Mouse (Mus musculus): ENCODE data around the gene Tnik. TPM values are rescaled to one million over a fixed set of nuclear protein-coding genes. Genes with fewer than 3 reads are reported as not detected.

Tnik gene
- polyA plus RNA-seq, 1 experiment = 2.3 TPM

DNA sequence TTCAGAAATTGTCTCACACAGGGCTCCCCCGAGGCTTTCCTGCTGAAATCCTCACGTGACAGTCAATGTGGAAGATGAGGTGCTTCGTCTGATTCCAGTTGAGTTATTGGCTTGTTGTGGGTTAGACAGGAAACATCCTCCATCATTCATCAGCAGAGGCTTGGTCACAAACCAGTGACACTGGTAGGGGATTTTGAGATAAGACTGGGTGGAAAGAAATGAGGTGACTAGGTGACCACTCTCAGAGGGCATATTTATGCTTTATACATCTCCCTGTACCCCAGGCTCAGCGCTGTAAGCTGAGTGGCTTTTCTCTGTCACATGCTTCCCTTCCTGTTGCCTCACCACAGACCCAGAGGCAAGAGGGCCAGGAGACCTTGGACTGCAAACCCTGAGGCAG, 184.9 kb downstream of the Tnik start:
- H3K27ac ChIP-seq (ENCODE audit: insufficient read depth, low read length) = no peak overlapping the region
- H3K9me3 ChIP-seq (replicated peaks; ENCODE audit: control insufficient read depth, insufficient read depth, low read length, poor library complexity, severe bottlenecking) = no peaks in the 10 kb centered on the region
- H3K4me1 ChIP-seq (ENCODE audit: control insufficient read depth, insufficient read depth, low read length) = no peaks in the 10 kb centered on the region
- H3K4me3 ChIP-seq (ENCODE audit: low read depth, low read length) = no peak overlapping the region
- TF ChIP-seq EP300 (IDR thresholded peaks at IDR 0.05; ENCODE audit: insufficient read depth, low read depth, low read length) = no peak
- TF ChIP-seq CTCF (IDR thresholded peaks at IDR 0.05; ENCODE audit: low read depth, low read length) = no peak
- no peak for TF ChIP-seq POLR2A (IDR thresholded peaks at IDR 0.05; ENCODE audit: insufficient read depth, low read length)
- H3K9ac ChIP-seq (ENCODE audit: low read depth, poor library complexity, severe bottlenecking) = no peak overlapping the region
- H3K27me3 ChIP-seq (ENCODE audit: control insufficient read depth, insufficient read depth, low read length, poor library complexity, severe bottlenecking) = no peaks in the 10 kb centered on the region
- no peaks in the 10 kb centered on the region for H3K36me3 ChIP-seq (ENCODE audit: control insufficient read depth, insufficient read depth, low read length, poor library complexity, severe bottlenecking)

DNA sequence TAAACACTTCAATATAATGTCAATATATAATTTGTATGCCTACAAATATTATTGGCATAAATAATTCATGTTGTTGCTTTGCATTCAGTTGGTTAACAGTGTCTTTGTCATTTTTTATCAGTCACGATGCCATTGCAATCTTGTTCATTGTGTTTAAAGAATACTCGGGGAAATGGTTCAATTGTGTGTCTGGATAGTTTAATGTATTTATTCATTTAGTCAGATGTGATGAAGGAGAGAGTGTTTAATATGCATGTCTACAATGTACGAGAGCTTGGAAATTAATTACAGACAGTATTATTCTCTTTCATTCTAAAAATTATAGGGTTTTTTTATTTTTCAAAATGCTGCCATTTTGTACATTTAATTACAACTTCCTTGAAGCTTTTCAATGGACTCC, 190.4 kb downstream of the Tnik start:
- H3K9me3 ChIP-seq (replicated peaks; ENCODE audit: control insufficient read depth, insufficient read depth, low read length, poor library complexity, severe bottlenecking) = no peaks in the 10 kb centered on the region
- H3K4me3 ChIP-seq (ENCODE audit: low read depth, low read length) = no peak overlapping the region
- H3K4me1 ChIP-seq (ENCODE audit: control insufficient read depth, insufficient read depth, low read length) = no peaks in the 10 kb centered on the region
- H3K36me3 ChIP-seq (ENCODE audit: control insufficient read depth, insufficient read depth, low read length, poor library complexity, severe bottlenecking) = no peaks in the 10 kb centered on the region
- no peak overlapping the region for H3K27ac ChIP-seq (ENCODE audit: insufficient read depth, low read length)
- no peaks in the 10 kb centered on the region for H3K27me3 ChIP-seq (ENCODE audit: control insufficient read depth, insufficient read depth, low read length, poor library complexity, severe bottlenecking)
- no peak for TF ChIP-seq CTCF (IDR thresholded peaks at IDR 0.05; ENCODE audit: low read depth, low read length)
- no peak for TF ChIP-seq EP300 (IDR thresholded peaks at IDR 0.05; ENCODE audit: insufficient read depth, low read depth, low read length)
- no peak for TF ChIP-seq POLR2A (IDR thresholded peaks at IDR 0.05; ENCODE audit: insufficient read depth, low read length)
- H3K9ac ChIP-seq (ENCODE audit: low read depth, poor library complexity, severe bottlenecking) = no peak overlapping the region

DNA sequence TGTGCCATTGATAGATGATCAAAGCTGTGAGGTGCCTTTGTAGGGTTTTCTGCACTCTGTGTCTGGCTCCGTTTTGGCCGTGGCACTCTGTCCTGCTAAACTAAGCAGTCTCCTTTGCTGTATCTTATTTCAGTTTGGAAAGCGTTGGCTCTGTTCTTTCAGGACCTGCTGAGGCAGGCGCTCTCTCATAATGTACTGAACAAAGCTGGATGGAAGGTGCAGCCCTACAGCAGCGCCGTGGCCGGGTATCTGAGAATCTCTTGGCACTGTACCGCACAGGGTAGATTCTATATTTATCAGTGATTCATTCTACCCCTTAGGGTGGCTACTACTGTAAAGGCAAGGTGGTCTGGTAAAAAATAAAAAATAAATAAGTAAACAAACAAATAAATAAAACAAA, 193.8 kb downstream of the Tnik start:
- no peaks in the 10 kb centered on the region for H3K27me3 ChIP-seq (ENCODE audit: control insufficient read depth, insufficient read depth, low read length, poor library complexity, severe bottlenecking)
- H3K27ac ChIP-seq (ENCODE audit: insufficient read depth, low read length) = no peak overlapping the region
- no peaks in the 10 kb centered on the region for H3K36me3 ChIP-seq (ENCODE audit: control insufficient read depth, insufficient read depth, low read length, poor library complexity, severe bottlenecking)
- no peak overlapping the region for H3K9ac ChIP-seq (ENCODE audit: low read depth, poor library complexity, severe bottlenecking)
- no peak for TF ChIP-seq EP300 (IDR thresholded peaks at IDR 0.05; ENCODE audit: insufficient read depth, low read depth, low read length)
- TF ChIP-seq POLR2A (IDR thresholded peaks at IDR 0.05; ENCODE audit: insufficient read depth, low read length) = no peak
- no peak for TF ChIP-seq CTCF (IDR thresholded peaks at IDR 0.05; ENCODE audit: low read depth, low read length)
- no peaks in the 10 kb centered on the region for H3K9me3 ChIP-seq (replicated peaks; ENCODE audit: control insufficient read depth, insufficient read depth, low read length, poor library complexity, severe bottlenecking)
- H3K4me1 ChIP-seq (ENCODE audit: control insufficient read depth, insufficient read depth, low read length) = no peaks in the 10 kb centered on the region
- no peak overlapping the region for H3K4me3 ChIP-seq (ENCODE audit: low read depth, low read length)

DNA sequence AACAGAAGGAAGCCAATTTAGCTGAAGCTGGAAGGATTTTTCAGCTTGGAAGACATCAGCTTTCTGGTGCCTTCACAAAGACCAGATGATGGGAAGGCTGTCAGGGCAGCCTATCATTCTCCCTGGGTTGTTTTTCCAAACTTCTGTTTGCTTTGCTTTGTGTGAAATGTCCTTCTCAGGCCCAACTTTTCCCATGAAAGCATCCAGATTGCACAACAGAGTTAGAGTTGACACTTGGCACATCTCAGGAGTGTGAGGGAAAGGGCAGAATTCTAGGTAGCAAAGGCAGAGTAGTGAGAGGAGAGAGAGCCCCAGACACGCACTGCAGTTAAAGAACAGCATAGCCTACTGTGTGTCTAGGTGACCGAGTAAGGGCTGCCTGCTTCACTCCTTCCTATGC, 194.5 kb downstream of the Tnik start:
- Histone ChIP-seq H3K4me3 (ENCODE audit: low read depth, low read length) (no peak overlapping the region), H3K9ac (ENCODE audit: low read depth, poor library complexity, severe bottlenecking) (no peak overlapping the region), H3K4me1 (ENCODE audit: control insufficient read depth, insufficient read depth, low read length) (no peaks in the 10 kb centered on the region), H3K9me3 (replicated peaks; ENCODE audit: control insufficient read depth, insufficient read depth, low read length, poor library complexity, severe bottlenecking) (no peaks in the 10 kb centered on the region), H3K27ac (ENCODE audit: insufficient read depth, low read length) (no peak overlapping the region), H3K27me3 (ENCODE audit: control insufficient read depth, insufficient read depth, low read length, poor library complexity, severe bottlenecking) (no peaks in the 10 kb centered on the region), H3K36me3 (ENCODE audit: control insufficient read depth, insufficient read depth, low read length, poor library complexity, severe bottlenecking) (no peaks in the 10 kb centered on the region)
- TF ChIP-seq EP300 (IDR thresholded peaks at IDR 0.05; ENCODE audit: insufficient read depth, low read depth, low read length) = no peak
- TF ChIP-seq CTCF (IDR thresholded peaks at IDR 0.05; ENCODE audit: low read depth, low read length) = no peak
- no peak for TF ChIP-seq POLR2A (IDR thresholded peaks at IDR 0.05; ENCODE audit: insufficient read depth, low read length)

DNA sequence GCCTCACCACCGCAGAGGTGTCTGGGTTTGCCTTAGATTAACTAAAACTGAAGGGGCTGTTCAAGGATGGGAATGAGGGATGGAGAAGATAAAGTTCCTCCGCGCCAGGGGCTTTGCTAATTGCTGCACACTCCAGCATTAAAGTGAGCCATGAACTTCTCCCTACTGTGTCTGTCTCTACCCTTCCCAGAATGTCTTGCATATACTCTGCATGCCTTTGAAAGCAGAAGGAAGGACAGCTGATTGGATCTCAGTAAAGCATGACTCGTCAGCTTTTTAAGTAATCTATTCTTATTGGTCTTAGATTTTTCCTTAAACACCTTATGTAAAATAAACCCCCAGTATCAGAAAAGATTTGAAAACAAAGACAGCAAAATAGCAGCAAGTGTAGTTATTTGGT, 203.7 kb downstream of the Tnik start:
- no peaks in the 10 kb centered on the region for H3K36me3 ChIP-seq (ENCODE audit: control insufficient read depth, insufficient read depth, low read length, poor library complexity, severe bottlenecking)
- H3K27ac ChIP-seq (ENCODE audit: insufficient read depth, low read length) = no peak overlapping the region
- no peak for TF ChIP-seq POLR2A (IDR thresholded peaks at IDR 0.05; ENCODE audit: insufficient read depth, low read length)
- TF ChIP-seq CTCF (IDR thresholded peaks at IDR 0.05; ENCODE audit: low read depth, low read length) = no peak
- TF ChIP-seq EP300 (IDR thresholded peaks at IDR 0.05; ENCODE audit: insufficient read depth, low read depth, low read length) = no peak
- no peak overlapping the region for H3K9ac ChIP-seq (ENCODE audit: low read depth, poor library complexity, severe bottlenecking)
- no peaks in the 10 kb centered on the region for H3K4me1 ChIP-seq (ENCODE audit: control insufficient read depth, insufficient read depth, low read length)
- H3K4me3 ChIP-seq (ENCODE audit: low read depth, low read length) = no peak overlapping the region
- H3K27me3 ChIP-seq (ENCODE audit: control insufficient read depth, insufficient read depth, low read length, poor library complexity, severe bottlenecking) = no peaks in the 10 kb centered on the region
- no peaks in the 10 kb centered on the region for H3K9me3 ChIP-seq (replicated peaks; ENCODE audit: control insufficient read depth, insufficient read depth, low read length, poor library complexity, severe bottlenecking)

DNA sequence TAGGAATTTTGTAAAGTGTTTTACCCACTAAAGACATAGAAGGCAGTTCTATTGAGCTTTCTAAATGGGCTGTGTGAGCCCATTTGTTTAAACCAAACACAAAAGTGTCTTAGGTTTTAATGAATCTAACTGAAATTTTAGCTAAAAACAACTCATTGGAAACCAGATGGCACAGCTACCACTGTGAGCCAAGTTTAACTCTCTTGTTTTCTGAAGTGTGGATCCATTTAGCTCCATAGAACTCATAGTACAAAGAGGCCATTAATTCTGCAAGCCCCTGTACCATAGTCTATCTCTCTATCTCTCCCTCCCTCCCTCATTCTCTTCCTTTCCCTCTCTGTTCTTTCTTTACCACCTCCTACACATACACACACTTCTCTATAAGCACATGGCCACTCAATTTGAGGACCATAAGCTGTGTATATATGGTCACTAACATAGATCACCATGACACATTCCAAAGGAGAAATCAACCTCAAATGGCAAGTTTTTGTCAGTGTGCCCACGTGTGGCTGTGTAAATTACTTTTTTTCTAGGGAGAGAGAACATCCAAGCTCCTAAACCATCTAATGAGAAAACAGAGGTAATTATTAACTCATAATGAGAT, 204.2 kb downstream of the Tnik start:
- Histone ChIP-seq H3K27me3 (ENCODE audit: control insufficient read depth, insufficient read depth, low read length, poor library complexity, severe bottlenecking) (no peaks in the 10 kb centered on the region), H3K4me1 (ENCODE audit: control insufficient read depth, insufficient read depth, low read length) (no peaks in the 10 kb centered on the region), H3K9me3 (replicated peaks; ENCODE audit: control insufficient read depth, insufficient read depth, low read length, poor library complexity, severe bottlenecking) (no peaks in the 10 kb centered on the region), H3K36me3 (ENCODE audit: control insufficient read depth, insufficient read depth, low read length, poor library complexity, severe bottlenecking) (no peaks in the 10 kb centered on the region), H3K9ac (ENCODE audit: low read depth, poor library complexity, severe bottlenecking) (no peak overlapping the region), H3K27ac (ENCODE audit: insufficient read depth, low read length) (no peak overlapping the region), H3K4me3 (ENCODE audit: low read depth, low read length) (no peak overlapping the region)
- no peak for TF ChIP-seq EP300 (IDR thresholded peaks at IDR 0.05; ENCODE audit: insufficient read depth, low read depth, low read length)
- no peak for TF ChIP-seq CTCF (IDR thresholded peaks at IDR 0.05; ENCODE audit: low read depth, low read length)
- TF ChIP-seq POLR2A (IDR thresholded peaks at IDR 0.05; ENCODE audit: insufficient read depth, low read length) = no peak
